Mouse (Mus musculus) kidney, adult 9 months (tissue): ENCODE results near the gene Fam89b.
"Not testable (repeated sequence)": the region's sequence is repeated elsewhere in the genome, so short reads cannot be mapped to it uniquely, and the experiment has no call there.

ENCODE experiments used
- DNase-seq: peaks from one replicate; pipeline ENCODE4 v3.0.0; 2022

The Fam89b gene

DNA sequence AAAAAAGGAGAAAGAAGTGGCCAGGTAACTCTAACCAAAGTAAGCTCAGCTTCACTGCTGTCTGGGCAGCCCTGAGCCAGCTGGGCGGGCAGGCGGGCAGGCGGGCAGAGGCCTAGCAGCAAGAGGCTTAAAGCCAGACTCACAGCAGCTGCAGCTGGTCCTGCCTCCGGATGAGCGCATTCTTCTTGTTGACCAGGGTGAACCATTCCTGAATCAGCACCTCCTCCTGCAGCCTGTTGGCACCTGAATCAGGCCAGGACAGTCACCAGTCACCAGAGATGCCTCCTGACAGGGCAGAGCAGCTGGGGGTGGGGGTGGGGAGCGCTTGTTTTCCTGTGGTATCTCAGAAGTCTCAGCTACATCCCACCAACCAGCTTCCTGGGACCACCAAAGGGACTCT lies 19.4 kb downstream of the Fam89b start:
- DNase-seq = no peak

DNA sequence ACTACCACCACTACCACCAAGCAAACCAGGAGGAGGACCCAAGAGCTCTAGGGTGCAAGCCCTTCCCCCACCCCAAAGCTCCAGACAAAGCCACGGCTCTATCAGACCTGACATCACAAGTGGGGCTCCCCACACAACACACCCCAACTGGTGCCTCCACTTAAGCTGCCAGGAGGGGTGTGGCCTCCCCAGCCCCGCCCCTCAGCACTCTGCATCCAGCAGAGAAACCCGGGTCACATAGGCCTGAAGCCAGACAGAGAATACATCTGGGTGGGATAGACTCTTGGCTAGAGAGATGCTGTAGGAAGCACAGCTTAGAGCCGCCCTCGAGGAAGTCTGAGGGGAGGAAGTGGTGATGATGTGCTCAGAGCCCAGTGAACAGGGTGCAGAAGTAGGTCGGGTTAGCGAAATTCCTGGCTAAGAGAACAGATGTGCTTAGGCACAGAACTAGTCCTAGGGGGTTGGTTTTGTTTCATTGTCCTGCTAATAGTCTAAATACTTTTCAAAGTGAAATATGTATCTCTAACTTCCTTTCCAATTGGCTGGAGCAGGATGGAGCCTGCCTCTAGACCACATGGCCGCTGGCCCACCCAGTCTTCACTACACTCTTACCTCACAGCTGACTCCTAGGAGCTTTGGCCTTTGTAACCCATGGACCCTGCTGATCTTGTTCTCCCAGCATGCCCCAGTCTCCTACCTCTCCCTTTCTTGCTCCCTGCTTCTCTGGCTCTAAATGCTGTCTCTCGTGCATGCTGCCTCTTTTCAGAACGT lies 24.5 kb downstream of the Fam89b start:
- no peak for DNase-seq

DNA sequence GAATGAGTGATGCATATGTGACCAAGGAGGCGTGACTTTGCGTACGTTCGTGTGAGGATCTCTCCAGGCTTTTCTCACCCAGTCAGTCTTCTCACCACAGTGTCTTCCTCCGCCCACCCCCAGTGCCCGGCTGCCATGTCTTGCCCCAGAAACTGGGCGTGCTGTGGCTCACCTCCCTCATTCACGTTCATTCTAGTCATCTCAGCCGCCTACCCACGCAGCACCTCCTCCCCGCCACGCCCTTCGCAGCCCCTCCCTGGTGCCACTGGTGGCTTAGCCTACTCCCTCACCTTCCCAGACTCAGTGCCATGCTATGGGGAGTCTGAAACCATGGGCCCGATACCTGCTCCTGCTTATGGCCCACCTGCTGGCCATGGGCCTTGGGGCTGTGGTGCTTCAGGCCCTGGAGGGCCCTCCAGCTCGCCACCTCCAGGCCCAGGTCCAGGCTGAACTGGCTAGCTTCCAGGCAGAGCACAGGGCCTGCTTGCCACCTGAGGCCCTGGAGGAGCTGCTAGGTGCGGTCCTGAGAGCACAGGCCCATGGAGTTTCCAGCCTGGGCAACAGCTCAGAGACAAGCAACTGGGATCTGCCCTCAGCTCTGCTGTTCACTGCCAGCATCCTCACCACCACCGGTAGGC lies 25.2 kb downstream of the Fam89b start, which contains the start of gene Kcnk7:
TSS of gene Kcnk7 (plus strand) at position 205 of the 638 bp plus-strand sequence.
- no peak for DNase-seq

DNA sequence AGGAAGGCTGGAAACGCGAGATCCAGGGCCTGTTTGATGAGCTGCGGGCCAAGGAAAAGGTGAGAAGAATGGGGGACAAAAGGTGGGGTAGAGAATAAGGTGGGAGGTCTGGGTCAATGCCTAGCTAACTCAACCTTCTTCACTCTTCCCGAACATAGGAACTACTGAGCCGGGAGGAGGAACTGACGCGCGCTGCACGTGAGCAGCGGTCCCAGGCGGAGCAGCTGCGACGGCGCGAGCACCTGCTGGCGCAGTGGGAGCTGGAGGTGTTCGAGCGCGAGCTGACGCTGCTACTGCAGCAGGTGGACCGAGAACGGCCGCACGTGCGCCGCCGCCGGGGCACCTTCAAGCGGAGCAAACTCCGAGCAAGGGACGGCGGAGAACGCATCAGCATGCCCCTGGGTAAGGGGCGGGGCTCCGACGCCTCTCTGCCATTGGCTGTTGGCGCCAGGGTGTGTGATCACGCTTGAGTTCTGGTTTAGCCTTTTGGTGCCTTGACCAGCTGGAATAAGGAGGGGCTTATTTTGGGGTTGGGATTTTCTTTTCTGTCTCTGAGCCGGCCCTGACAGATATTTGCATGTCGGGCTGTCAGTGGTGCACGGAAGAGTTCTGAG lies 33.5 kb downstream of the Fam89b start:
- no peak for DNase-seq

DNA sequence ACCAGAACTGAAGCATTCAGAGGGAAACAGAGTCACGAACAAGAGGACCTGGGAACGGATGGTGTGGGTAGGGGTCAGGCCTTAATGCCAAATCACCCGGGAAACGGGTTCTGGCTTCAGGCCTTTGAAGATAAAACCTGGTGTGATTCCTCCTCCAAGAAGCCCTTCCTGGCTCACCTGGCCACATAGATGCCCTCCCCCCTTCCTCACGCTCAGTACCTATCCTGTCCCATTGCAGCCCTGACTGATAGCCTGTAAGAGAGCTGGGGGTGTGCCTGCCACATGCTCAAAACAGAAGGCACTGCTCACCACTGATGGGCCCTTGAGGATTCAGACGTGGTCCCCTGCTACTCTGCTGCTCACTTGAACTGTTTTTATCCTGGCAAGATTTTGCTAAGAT lies 35.7 kb downstream of the Fam89b start:
- no peak for DNase-seq

DNA sequence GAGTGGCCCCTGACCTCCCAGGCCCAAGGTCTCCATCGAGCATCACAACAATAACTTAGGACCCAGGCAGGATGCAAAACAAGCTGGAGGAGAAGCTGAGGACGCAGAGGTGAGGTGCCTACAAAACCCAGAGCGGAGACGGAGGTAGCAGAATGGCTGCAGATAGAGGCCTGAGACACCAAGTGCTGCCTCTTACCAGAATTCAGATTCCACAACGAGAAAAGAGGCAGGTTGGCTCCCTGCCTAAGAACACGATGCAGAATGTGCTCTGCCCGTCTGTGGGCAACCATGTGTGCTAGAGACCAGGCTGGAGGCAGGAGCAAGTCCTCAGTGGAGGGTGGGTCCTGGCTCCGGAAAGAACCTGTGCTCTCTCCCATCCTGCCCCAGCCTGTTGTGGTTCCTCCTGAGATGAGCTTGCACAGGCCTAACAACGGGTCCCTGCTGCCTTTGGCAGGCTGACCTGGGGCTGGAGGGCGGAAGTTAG lies 36.5 kb downstream of the Fam89b start:
- peak; percentile 39 for DNase-seq

DNA sequence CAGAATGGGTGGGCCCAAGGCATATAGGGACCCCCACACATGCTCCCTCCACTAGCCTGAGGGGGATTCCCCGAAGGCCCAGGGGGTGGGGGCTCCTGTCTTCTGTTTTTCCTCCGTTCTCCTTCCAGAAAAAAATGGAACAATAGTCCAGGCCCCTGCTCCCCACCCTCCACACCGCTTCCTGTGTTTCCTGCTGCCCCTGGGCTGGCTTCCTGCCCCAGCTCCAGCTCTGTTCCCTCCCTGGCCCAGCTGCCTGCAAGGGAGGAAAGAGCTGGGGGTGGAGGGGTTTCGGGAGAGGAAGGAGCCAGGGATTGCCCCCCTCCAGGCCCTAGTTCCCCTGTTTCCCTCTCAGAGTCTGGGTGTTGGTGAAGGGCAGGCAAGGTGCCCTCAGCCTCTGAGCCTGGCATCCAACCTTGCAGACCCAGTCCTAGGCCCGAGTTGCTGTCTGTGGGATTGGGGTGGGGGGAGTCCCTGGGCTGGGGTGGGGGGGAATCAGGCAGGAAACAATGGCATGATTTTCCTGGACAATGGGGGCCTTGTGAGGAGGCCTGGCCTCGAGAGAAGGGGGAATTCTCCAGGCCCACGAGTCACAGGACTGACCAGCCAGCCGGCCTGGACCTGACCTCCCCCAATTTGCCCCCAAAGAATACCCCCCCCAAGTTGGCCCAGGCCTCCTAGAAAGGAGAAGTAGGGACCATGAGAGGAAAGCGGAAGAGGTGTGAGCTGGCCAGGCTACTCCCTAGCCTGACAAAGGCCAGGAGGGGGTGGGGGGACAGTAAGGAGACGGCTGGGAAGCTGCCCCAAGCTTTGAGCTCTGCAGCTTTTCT lies 37.2 kb downstream of the Fam89b start:
- DNase-seq = peak; percentile 68

DNA sequence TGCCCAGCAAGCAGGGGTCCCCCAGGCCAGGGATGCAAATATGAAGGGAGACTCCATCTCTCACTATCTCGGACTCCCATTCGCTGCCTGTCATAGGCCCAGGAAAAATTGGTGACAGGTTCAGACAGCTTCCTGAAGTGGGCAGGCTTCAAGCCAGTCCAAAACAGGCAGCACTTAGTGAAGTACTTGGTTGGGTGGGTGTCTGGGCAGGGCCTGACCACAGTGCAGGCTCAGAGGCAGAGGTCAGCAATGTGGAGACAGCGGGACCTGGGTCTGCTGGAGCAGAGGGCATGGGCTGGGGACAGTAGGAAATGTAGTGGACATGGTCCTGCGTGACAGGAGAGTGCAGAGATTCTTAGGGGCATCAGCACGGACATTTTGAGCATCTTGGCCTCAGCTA lies 37.9 kb downstream of the Fam89b start:
- no peak for DNase-seq

DNA sequence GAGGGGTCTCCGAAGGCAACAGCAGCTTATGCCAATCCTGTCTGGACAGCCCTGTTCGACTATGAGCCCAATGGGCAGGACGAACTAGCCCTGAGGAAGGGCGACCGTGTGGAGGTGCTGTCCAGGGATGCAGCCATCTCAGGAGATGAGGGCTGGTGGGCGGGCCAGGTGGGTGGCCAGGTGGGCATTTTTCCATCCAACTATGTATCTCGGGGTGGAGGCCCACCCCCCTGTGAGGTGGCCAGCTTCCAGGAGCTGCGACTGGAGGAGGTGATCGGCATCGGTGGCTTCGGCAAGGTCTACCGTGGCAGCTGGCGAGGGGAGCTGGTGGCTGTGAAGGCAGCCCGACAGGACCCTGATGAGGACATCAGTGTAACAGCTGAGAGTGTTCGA lies 39.1 kb downstream of the Fam89b start:
- peak; percentile 42 for DNase-seq

DNA sequence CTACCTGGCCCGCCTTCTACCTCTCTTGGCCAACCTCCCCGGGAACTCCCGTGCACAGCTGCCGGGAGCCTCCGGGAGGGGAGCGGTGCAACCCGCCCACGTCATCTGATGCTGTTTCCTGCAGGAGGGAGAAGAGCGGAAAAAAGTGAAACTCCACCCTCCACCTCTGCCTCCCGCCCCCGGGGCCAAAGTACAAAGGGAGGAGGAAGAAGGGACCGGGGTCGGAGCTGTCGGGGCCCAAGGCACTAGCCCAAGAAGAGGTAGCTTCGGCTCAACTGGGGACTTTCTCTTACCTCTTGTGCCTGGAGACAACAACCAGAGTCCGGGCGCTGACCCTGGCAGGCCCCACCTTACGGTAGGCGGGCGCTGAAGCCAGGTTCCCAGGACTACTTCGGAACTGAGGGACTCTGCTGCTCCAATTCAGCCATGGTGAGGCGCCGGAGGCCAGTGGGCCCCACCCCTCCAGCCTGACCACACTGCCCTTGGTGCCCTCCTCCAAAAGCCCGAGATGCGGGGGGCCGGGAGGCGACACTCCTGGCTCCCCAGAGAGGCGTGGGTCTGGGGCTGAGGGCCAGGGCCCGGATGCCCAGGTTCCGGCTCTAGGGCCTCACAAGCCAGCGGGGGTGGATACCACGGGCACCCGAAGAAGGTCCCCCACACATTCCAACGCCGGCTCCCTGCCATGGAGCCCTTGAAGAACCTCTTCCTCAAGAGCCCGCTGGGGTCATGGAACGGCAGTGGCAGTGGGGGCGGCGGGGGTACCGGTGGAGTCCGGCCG lies 39.7 kb downstream of the Fam89b start:
- peak; percentile 97 for DNase-seq

DNA sequence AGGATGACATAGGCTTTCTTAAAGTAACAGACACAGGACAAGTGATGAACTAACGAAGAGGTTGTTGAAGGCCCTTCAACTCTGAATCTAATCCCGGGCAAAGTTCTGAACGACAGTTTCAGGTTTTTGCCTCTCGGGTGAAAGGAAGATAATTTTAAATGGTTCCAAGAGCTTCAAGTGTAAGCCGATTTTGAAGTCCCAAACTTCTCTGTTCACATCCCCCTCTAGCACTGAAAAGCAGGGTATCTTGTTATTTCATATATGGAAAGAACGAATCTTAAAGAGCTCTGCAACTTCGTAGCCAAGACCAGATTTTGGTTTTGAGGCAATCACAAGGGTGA lies 40.4 kb downstream of the Fam89b start:
- DNase-seq = no peak

DNA sequence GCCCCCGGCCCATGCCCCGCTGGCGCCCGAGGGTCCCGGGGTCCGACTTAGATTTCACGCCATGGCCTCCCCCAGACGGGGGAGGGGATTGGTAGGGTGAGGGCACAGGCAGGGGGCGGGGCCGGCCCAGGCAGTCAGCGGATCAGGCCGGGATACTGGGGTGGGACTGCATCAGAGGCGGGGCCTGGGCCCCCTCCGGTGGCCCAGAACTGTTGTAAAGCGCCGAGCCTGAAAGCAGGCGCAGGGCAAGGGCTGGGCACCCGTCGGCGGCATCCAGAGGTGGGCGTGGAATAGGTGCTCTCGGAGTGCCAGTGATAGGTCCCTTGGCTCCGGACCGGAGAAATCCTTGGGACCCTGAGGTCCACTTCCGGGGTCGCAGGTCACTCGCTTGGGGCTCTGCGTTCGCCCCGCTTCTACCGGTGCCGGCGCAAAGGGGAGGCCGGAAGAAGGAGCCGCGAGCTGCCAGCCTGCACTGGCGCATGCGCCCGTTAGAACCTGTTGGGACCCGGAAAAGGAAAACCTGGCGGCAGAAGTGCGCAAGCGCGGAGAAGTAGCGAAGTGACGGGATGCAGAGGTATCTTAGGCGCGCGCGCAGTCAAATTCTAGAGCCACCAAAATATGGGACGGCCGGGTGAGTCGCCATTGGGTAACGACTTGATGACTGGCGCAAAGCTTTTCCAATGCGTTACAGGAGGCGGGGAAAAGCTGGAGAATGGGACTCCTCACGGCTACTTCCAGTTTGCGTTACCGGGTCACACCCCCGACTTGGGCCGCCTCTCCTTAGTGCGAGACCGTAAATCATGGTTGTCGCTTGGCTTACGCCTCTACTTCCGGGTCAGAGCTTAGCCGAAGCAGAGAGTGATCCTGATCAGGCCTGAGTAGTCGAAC lies 41.0 kb downstream of the Fam89b start, which contains the start of the genes Map3k11 and Pcnx3:
TSS of gene Map3k11 (plus strand) at position 543 of the 888 bp plus-strand sequence.
TSS of gene Pcnx3 (minus strand) at position 709 of the 888 bp plus-strand sequence.
- DNase-seq = peak; percentile 99

DNA sequence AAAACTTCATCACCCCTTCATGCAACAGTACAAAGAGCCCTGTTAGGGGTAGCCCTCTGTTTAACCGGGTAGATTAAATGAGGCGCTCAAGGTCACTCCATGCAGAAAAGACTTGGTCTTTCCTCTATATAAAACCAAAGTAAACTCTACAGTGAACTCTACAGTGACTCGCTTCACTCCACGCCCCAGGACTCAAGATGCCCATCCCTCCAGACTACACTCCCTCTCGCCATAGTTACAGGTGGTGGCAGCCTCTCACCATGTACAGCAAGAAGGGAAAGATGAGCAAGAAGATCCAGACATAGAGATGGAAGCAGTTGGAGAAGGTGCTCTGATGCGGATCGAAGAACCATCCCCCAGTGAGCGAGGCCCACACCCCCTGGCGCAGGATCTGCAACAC lies 41.7 kb downstream of the Fam89b start:
- no peak for DNase-seq

DNA sequence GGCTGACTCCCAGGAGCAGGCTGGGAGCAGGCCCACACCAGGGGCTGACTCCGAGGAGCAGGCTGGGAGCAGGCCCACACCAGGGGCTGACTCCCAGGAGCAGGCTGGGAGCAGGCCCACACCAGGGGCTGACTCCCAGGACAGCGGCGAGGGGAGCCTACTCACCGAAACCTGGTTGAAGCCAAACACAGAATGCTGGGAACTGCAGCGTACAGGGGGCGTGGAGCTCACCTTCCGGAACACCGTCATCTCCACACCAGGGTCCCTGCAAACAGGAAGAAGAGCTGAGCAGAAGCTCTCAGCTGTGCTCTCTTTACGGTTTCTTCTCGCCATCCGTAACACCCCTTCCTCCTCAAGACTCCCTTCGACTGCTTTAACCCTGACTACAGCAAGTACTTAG lies 42.5 kb downstream of the Fam89b start:
- DNase-seq = not testable (repeated sequence)

DNA sequence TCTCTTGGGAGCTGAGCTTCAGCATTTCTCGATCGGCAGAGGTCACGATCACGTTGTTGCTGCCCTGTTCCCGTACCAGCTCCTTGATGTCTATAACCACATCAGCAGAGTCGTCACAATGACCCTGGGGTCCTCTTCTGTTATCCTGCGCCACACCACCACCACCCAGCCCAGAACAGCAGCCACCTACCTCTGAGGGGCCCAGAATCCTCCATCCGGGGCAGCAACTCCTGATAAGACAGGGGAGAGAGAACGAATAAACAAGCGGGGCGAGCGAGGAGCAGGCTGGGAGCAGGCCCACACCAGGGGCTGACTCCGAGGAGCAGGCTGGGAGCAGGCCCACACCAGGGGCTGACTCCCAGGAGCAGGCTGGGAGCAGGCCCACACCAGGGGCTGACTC lies 43.0 kb downstream of the Fam89b start:
- no peak for DNase-seq

DNA sequence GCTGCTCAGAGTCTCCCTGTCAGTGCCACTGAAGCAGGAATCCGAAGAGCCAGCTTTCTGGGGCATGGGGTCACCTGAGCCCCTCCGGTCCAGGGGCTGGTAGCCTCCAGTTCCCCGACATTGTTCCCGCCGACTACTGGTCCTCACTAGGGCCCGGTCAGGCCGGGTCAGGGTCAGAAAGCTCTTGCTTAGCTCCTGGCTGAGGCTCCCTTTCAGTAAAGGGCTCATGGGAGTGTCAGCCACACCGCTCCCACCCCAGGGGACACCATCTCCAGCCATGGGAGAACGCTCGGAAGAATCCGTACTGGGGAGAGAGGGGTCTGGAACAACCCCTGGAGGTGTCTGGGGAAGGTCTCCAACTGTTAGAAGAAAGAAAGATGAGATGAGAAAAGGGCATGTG lies 43.6 kb downstream of the Fam89b start:
- DNase-seq = no peak

DNA sequence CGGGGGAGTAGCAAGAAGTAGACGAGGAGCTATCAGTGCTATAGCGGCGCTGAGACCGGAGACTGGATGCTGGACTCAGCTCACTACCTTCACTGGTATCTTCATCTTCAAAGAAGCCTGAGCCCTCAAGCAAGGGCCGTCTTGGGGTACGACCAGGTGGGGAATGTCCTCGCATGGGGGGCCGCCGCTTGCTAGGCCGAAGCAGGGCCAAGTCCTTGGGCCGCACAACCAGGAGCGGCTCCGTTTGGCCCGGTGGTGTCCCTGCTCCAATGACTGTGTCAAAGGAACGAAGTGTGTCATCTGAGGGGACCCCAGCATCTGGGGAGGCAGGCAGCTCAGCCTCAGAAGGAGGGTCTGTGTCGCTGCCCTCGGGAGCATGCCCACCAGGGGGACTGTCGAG lies 44.0 kb downstream of the Fam89b start:
- no peak for DNase-seq

DNA sequence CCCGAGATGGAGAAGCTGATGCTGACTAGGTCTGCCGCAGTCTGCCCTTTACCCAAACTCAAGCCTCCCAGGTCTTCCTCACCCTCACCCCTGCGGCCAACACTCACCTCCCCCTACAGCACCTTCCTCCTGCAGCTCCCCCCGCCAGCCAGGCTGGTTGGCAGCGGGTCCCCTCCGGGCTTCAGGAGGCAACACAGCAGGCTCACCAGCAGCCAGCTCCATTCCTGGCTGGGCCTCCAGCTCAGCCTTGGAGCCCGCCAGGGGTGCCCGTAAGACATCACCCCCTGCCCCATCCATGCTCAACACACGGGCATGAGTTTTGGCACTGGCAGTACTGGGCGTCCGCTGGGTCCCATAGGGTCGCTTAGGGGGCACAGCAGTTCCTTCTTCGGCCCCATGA lies 44.5 kb downstream of the Fam89b start:
- no peak for DNase-seq

DNA sequence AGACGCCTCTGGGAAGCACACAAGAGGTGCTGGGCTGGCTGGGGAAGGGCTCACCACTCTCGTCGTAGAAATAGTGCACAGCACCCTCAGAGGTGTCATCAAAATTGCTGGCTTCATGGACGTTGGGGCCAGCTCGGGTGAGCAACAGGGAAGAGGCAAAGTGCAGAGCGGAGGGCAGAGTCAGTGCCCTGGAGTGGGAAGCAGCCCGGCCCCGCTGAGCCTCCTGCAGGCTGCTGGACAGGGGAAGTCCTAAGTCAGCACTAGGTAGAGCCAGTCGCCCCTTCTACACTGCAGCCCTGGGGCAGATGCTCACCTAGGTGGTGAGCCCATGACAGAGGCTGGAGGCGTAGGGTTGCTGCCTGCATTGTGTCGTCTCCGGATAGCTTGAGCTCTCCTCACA lies 45.2 kb downstream of the Fam89b start:
- DNase-seq = no peak

DNA sequence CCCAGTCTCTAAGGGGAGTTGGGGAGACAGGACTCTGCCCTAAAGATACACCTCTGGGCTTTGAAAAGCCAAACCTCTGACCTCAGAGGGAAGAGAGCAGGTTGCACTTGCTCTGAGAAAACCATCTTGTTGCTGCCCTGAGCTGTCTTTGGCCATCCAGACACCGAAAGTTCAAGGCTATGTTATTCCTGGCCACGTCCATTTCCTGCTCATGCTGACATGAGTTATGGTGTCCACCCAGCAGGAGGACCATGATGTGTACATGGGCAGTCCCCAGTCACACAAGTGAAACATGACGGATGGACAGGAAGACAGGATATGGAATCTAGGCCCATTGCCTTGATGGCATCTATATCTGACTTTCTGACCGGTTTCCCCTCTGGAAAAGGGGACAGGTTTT lies 49.0 kb downstream of the Fam89b start:
- DNase-seq = peak; percentile 59
